Comparison of ENCODE assay signal across 15 mouse cellular contexts in genomic region chr6:113040319-113040718, GRCm38 (mm10).
"Had no signal": no experiment of that assay in that cellular context is flagged by ENCODE, and none has a peak within 500 bp of the region (broad histone marks: within the 10 kb centered on the region; RNA-seq: fewer than 3 reads in every experiment).

No protein-coding gene starts in this region.

- H3K9me3 ChIP-seq: neural tube, embryonic 15.5 days; stomach, embryonic 15.5 days had no signal

- H3K27me3 ChIP-seq: neural tube, embryonic 15.5 days; stomach, embryonic 15.5 days had no signal

- H3K9ac ChIP-seq: neural tube, embryonic 15.5 days; stomach, embryonic 15.5 days had no signal

- H3K4me3 ChIP-seq: neural tube, embryonic 15.5 days; stomach, embryonic 15.5 days had no signal

- H3K4me2 ChIP-seq: neural tube, embryonic 15.5 days; stomach, embryonic 15.5 days had no signal

- H3K27ac ChIP-seq: neural tube, embryonic 15.5 days; stomach, embryonic 15.5 days; stomach, postnatal 0 days had no signal

- H3K36me3 ChIP-seq: neural tube, embryonic 15.5 days; stomach, embryonic 15.5 days had no signal

- DNase-seq: retina, postnatal 1 day; right cerebral cortex, adult 18-20 months; right cerebral cortex, postnatal 14 days; right cerebral cortex, postnatal 25 days; right cerebral cortex, postnatal 4 days; spleen, adult 18-20 months; thymus, adult 18-20 months; thymus, adult 2 months; thymus, postnatal 14 days; thymus, postnatal 25 days; thymus, postnatal 36 days; thymus, postnatal 4 days had no signal
